Mouse (Mus musculus): Measurements from ENCODE around the gene Itgbl1. TPM values are rescaled to one million over a fixed set of nuclear protein-coding genes. Genes with fewer than 3 reads are reported as not detected.
"Not testable (repeated sequence)": the region's sequence is repeated elsewhere in the genome, so short reads cannot be mapped to it uniquely, and the experiment has no call there.

Itgbl1 gene
- polyA plus RNA-seq, 1 experiment from 2014 or later: 0.07 TPM

- not testable (repeated sequence) for H3K27ac ChIP-seq (replicated peaks; ENCODE audit: low read depth, low read length); H3K27me3 ChIP-seq (ENCODE audit: control insufficient read depth, insufficient read depth, low read length); H3K4me1 ChIP-seq (ENCODE audit: control insufficient read depth, insufficient read depth, low read length); DNase-seq (ENCODE audit: low spot score); H3K4me3 ChIP-seq (ENCODE audit: low read depth, low read length); H3K4me2 ChIP-seq (ENCODE audit: low read depth, severe bottlenecking); H3K36me3 ChIP-seq (ENCODE audit: control insufficient read depth, insufficient read depth, low read length); H3K9me3 ChIP-seq (ENCODE audit: control insufficient read depth, low read length); H3K9ac ChIP-seq (ENCODE audit: low read length); ATAC-seq (ENCODE audit: insufficient number of reproducible peaks, low FRiP score, low TSS enrichment, low read depth)
- WGBS: 78% methylated on average over 21 of the region's 21 CpGs
Measured at GRCm38 (mm10) chr14:123671076-123671475, 11.3 kb downstream of the Itgbl1 start.

GRCm38 (mm10) chr14:123678091-123678490 lies 18.3 kb downstream of the Itgbl1 start:
- DNase-seq (ENCODE audit: low spot score) (no peak), ATAC-seq (ENCODE audit: insufficient number of reproducible peaks, low FRiP score, low TSS enrichment, low read depth) (no peak)
- Histone ChIP-seq H3K27me3 (ENCODE audit: control insufficient read depth, insufficient read depth, low read length) (no peaks in the 10 kb centered on the region), H3K4me3 (ENCODE audit: low read depth, low read length) (no peak overlapping the region), H3K4me1 (ENCODE audit: control insufficient read depth, insufficient read depth, low read length) (no peaks in the 10 kb centered on the region), H3K4me2 (ENCODE audit: low read depth, severe bottlenecking) (no peak overlapping the region), H3K36me3 (ENCODE audit: control insufficient read depth, insufficient read depth, low read length) (no peaks in the 10 kb centered on the region), H3K9me3 (ENCODE audit: control insufficient read depth, low read length) (no peaks in the 10 kb centered on the region), H3K9ac (ENCODE audit: low read length) (no peak overlapping the region), H3K27ac (replicated peaks; ENCODE audit: low read depth, low read length) (no peak overlapping the region)
- WGBS: 94% methylated on average over 2 of the region's 2 CpGs

- no peaks in the 10 kb centered on the region for H3K36me3 ChIP-seq (ENCODE audit: control insufficient read depth, insufficient read depth, low read length)
- ATAC-seq (ENCODE audit: insufficient number of reproducible peaks, low FRiP score, low TSS enrichment, low read depth) (no peak), DNase-seq (ENCODE audit: low spot score) (no peak)
- H3K27me3 ChIP-seq (ENCODE audit: control insufficient read depth, insufficient read depth, low read length): no peaks in the 10 kb centered on the region
- H3K9ac ChIP-seq (ENCODE audit: low read length): no peak overlapping the region
- no peak overlapping the region for H3K4me3 ChIP-seq (ENCODE audit: low read depth, low read length)
- no peaks in the 10 kb centered on the region for H3K9me3 ChIP-seq (ENCODE audit: control insufficient read depth, low read length)
- H3K4me1 ChIP-seq (ENCODE audit: control insufficient read depth, insufficient read depth, low read length): no peaks in the 10 kb centered on the region
- H3K27ac ChIP-seq (replicated peaks; ENCODE audit: low read depth, low read length): no peak overlapping the region
- no peak overlapping the region for H3K4me2 ChIP-seq (ENCODE audit: low read depth, severe bottlenecking)
Measured at GRCm38 (mm10) chr14:123714751-123715150, 55.0 kb downstream of the Itgbl1 start.

- no peaks in the 10 kb centered on the region for H3K9me3 ChIP-seq (ENCODE audit: control insufficient read depth, low read length)
Measured at GRCm38 (mm10) chr14:123742055-123742454, 82.3 kb downstream of the Itgbl1 start.

GRCm38 (mm10) chr14:123751017-123751416 lies 91.2 kb downstream of the Itgbl1 start:
- no peak overlapping the region for H3K4me3 ChIP-seq (ENCODE audit: low read depth, low read length)
- whole genome bisulfite sequencing: 62% methylated on average over 1 of the region's 1 CpGs
- H3K4me1 ChIP-seq (ENCODE audit: control insufficient read depth, insufficient read depth, low read length): no peaks in the 10 kb centered on the region
- DNase-seq (ENCODE audit: low spot score): no peak
- no peak overlapping the region for H3K4me2 ChIP-seq (ENCODE audit: low read depth, severe bottlenecking)
- H3K27me3 ChIP-seq (ENCODE audit: control insufficient read depth, insufficient read depth, low read length): no peaks in the 10 kb centered on the region
- ATAC-seq (ENCODE audit: insufficient number of reproducible peaks, low FRiP score, low TSS enrichment, low read depth): no peak
- H3K9me3 ChIP-seq (ENCODE audit: control insufficient read depth, low read length): no peaks in the 10 kb centered on the region
- H3K27ac ChIP-seq (replicated peaks; ENCODE audit: low read depth, low read length): no peak overlapping the region
- H3K36me3 ChIP-seq (ENCODE audit: control insufficient read depth, insufficient read depth, low read length): no peaks in the 10 kb centered on the region
- H3K9ac ChIP-seq (ENCODE audit: low read length): no peak overlapping the region

More at GRCm38 (mm10) chr14:123742055-123742454, 82.3 kb downstream of the Itgbl1 start:
- ATAC-seq (ENCODE audit: insufficient number of reproducible peaks, low FRiP score, low TSS enrichment, low read depth) (no peak), DNase-seq (ENCODE audit: low spot score) (no peak)
- Histone ChIP-seq H3K27ac (replicated peaks; ENCODE audit: low read depth, low read length) (no peak overlapping the region), H3K36me3 (ENCODE audit: control insufficient read depth, insufficient read depth, low read length) (no peaks in the 10 kb centered on the region), H3K9ac (ENCODE audit: low read length) (no peak overlapping the region), H3K4me3 (ENCODE audit: low read depth, low read length) (no peak overlapping the region), H3K4me2 (ENCODE audit: low read depth, severe bottlenecking) (no peak overlapping the region), H3K4me1 (ENCODE audit: control insufficient read depth, insufficient read depth, low read length) (no peaks in the 10 kb centered on the region), H3K27me3 (ENCODE audit: control insufficient read depth, insufficient read depth, low read length) (no peaks in the 10 kb centered on the region)
- WGBS: 95% methylated on average over 1 of the region's 1 CpGs

- no peak for DNase-seq (ENCODE audit: low spot score)
- Histone ChIP-seq H3K27me3 (ENCODE audit: control insufficient read depth, insufficient read depth, low read length) (no peaks in the 10 kb centered on the region), H3K4me2 (ENCODE audit: low read depth, severe bottlenecking) (no peak overlapping the region), H3K9me3 (ENCODE audit: control insufficient read depth, low read length) (no peaks in the 10 kb centered on the region), H3K27ac (replicated peaks; ENCODE audit: low read depth, low read length) (no peak overlapping the region), H3K9ac (ENCODE audit: low read length) (no peak overlapping the region), H3K36me3 (ENCODE audit: control insufficient read depth, insufficient read depth, low read length) (no peaks in the 10 kb centered on the region), H3K4me3 (ENCODE audit: low read depth, low read length) (no peak overlapping the region), H3K4me1 (ENCODE audit: control insufficient read depth, insufficient read depth, low read length) (no peaks in the 10 kb centered on the region)
- no peak for ATAC-seq (ENCODE audit: insufficient number of reproducible peaks, low FRiP score, low TSS enrichment, low read depth)
- 67% methylated on average over 1 of the region's 1 CpGs for WGBS
Measured at GRCm38 (mm10) chr14:123759534-123759933, 99.8 kb downstream of the Itgbl1 start.

- Histone ChIP-seq H3K9ac (ENCODE audit: low read length) (no peak overlapping the region), H3K9me3 (ENCODE audit: control insufficient read depth, low read length) (no peaks in the 10 kb centered on the region), H3K4me2 (ENCODE audit: low read depth, severe bottlenecking) (no peak overlapping the region), H3K27ac (replicated peaks; ENCODE audit: low read depth, low read length) (no peak overlapping the region), H3K4me3 (ENCODE audit: low read depth, low read length) (no peak overlapping the region), H3K4me1 (ENCODE audit: control insufficient read depth, insufficient read depth, low read length) (no peaks in the 10 kb centered on the region), H3K27me3 (ENCODE audit: control insufficient read depth, insufficient read depth, low read length) (no peaks in the 10 kb centered on the region), H3K36me3 (ENCODE audit: control insufficient read depth, insufficient read depth, low read length) (no peaks in the 10 kb centered on the region)
- 86% methylated on average over 4 of the region's 4 CpGs for WGBS
- no peak for ATAC-seq (ENCODE audit: insufficient number of reproducible peaks, low FRiP score, low TSS enrichment, low read depth)
- DNase-seq (ENCODE audit: low spot score): no peak
Measured at GRCm38 (mm10) chr14:123760079-123760478, 100.3 kb downstream of the Itgbl1 start.

- H3K4me1 ChIP-seq (ENCODE audit: control insufficient read depth, insufficient read depth, low read length): no peaks in the 10 kb centered on the region
- H3K4me3 ChIP-seq (ENCODE audit: low read depth, low read length): no peak overlapping the region
- H3K9me3 ChIP-seq (ENCODE audit: control insufficient read depth, low read length): no peaks in the 10 kb centered on the region
- ATAC-seq (ENCODE audit: insufficient number of reproducible peaks, low FRiP score, low TSS enrichment, low read depth) (no peak), DNase-seq (ENCODE audit: low spot score) (no peak)
- H3K9ac ChIP-seq (ENCODE audit: low read length): no peak overlapping the region
- H3K27ac ChIP-seq (replicated peaks; ENCODE audit: low read depth, low read length): no peak overlapping the region
- H3K27me3 ChIP-seq (ENCODE audit: control insufficient read depth, insufficient read depth, low read length): no peaks in the 10 kb centered on the region
- no peak overlapping the region for H3K4me2 ChIP-seq (ENCODE audit: low read depth, severe bottlenecking)
- H3K36me3 ChIP-seq (ENCODE audit: control insufficient read depth, insufficient read depth, low read length): no peaks in the 10 kb centered on the region
Measured at GRCm38 (mm10) chr14:123801744-123802143, 142.0 kb downstream of the Itgbl1 start.

GRCm38 (mm10) chr14:123837662-123838061 lies 177.9 kb downstream of the Itgbl1 start:
- WGBS: 83% methylated on average over 5 of the region's 5 CpGs
- no peak for ATAC-seq (ENCODE audit: insufficient number of reproducible peaks, low FRiP score, low TSS enrichment, low read depth)
- no peaks in the 10 kb centered on the region for H3K4me1 ChIP-seq (ENCODE audit: control insufficient read depth, insufficient read depth, low read length)
- H3K27me3 ChIP-seq (ENCODE audit: control insufficient read depth, insufficient read depth, low read length): no peaks in the 10 kb centered on the region
- no peak overlapping the region for H3K4me3 ChIP-seq (ENCODE audit: low read depth, low read length)
- H3K27ac ChIP-seq (replicated peaks; ENCODE audit: low read depth, low read length): no peak overlapping the region
- DNase-seq (ENCODE audit: low spot score): no peak
- H3K9me3 ChIP-seq (ENCODE audit: control insufficient read depth, low read length): no peaks in the 10 kb centered on the region
- H3K36me3 ChIP-seq (ENCODE audit: control insufficient read depth, insufficient read depth, low read length): no peaks in the 10 kb centered on the region
- H3K9ac ChIP-seq (ENCODE audit: low read length): no peak overlapping the region
- H3K4me2 ChIP-seq (ENCODE audit: low read depth, severe bottlenecking): no peak overlapping the region
